In the genomic region with DNA sequence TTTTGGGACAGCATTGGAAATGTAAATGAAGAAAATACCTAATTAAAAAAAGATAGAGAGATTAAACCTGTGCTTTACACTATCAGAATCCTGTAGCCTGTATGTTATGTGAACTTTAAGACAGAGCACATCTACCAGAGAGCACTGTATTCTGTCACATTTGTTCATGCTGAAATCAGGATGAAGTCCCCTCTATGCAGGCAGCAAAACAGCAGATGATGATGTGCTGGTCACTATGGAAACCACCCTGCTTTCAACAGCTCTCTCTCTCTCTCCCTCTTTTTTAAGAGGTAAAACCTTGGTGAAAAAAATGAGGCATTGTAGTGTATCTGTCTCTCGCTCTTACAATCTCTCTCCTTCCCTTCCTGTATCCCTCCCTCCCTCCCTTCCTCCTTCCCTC, we compare ENCODE assay signal across 23 mouse cellular contexts.
DNase-seq lines count a peak whose midpoint lies in the region; ATAC-seq and TF ChIP-seq lines count a peak whose summit lies in the region.
"Had no signal": no experiment of that assay in that cellular context is flagged by ENCODE, and none has a peak within 500 bp of the region (broad histone marks: within the 10 kb centered on the region; RNA-seq: fewer than 3 reads in every experiment).

No protein-coding gene starts in this region.

- H3K27me3 ChIP-seq in forebrain, embryonic 13.5 days: no peaks in the 10 kb centered on the region
- no peaks in the 10 kb centered on the region for H3K27me3 ChIP-seq in forebrain, embryonic 10.5 days (ENCODE audit: poor library complexity, severe bottlenecking)
- no peaks in the 10 kb centered on the region for H3K27me3 ChIP-seq in hindbrain, postnatal 0 days (ENCODE audit: insufficient read depth, low read length)
- H3K27me3 ChIP-seq in hindbrain, embryonic 12.5 days: no peaks in the 10 kb centered on the region
- H3K27me3 ChIP-seq in midbrain, embryonic 14.5 days (ENCODE audit: control insufficient read depth, insufficient read depth, low read length): no peaks in the 10 kb centered on the region
- no peaks in the 10 kb centered on the region for H3K27me3 ChIP-seq in midbrain, embryonic 10.5 days (ENCODE audit: low read depth, poor library complexity, severe bottlenecking)
- no peaks in the 10 kb centered on the region for H3K27me3 ChIP-seq in midbrain, embryonic 16.5 days (ENCODE audit: control insufficient read depth, insufficient read depth, low read depth, low read length)
- H3K27me3 ChIP-seq: heart, embryonic 15.5 days; kidney, embryonic 15.5 days; megakaryocyte, embryonic 14.5 days had no signal

- peak; percentile 68 for ATAC-seq in forebrain, embryonic 13.5 days
- 0 out of 2 replicates have a peak, but pooled peaks have one; percentile 29 for ATAC-seq in hindbrain, postnatal 0 days
- ATAC-seq in hindbrain, embryonic 12.5 days (ENCODE audit: low FRiP score): no peak
- peak; percentile 28; the same call in 1 of the 2 replicates for ATAC-seq in midbrain, embryonic 14.5 days (ENCODE audit: low FRiP score, low TSS enrichment)
- peak; percentile 91 for ATAC-seq in midbrain, embryonic 16.5 days

- H3K9ac ChIP-seq in forebrain, embryonic 13.5 days: no peak overlapping the region
- H3K9ac ChIP-seq in hindbrain, postnatal 0 days (replicated peaks; ENCODE audit: low read length): no peak overlapping the region
- no peak overlapping the region for H3K9ac ChIP-seq in hindbrain, embryonic 12.5 days
- no peak overlapping the region for H3K9ac ChIP-seq in midbrain, embryonic 14.5 days (replicated peaks; ENCODE audit: low read length)
- H3K9ac ChIP-seq in midbrain, embryonic 16.5 days (ENCODE audit: low read depth, low read length): no peak overlapping the region
- H3K9ac ChIP-seq: heart, embryonic 15.5 days; kidney, embryonic 15.5 days; liver, embryonic 14.5 days; lung, embryonic 14.5 days had no signal

- H3K9me3 ChIP-seq in forebrain, embryonic 13.5 days (replicated peaks): no peaks in the 10 kb centered on the region
- H3K9me3 ChIP-seq in forebrain, embryonic 10.5 days: no peaks in the 10 kb centered on the region
- no peaks in the 10 kb centered on the region for H3K9me3 ChIP-seq in hindbrain, postnatal 0 days (ENCODE audit: low read length)
- H3K9me3 ChIP-seq in hindbrain, embryonic 12.5 days (replicated peaks): no peaks in the 10 kb centered on the region
- H3K9me3 ChIP-seq in midbrain, embryonic 14.5 days (ENCODE audit: control insufficient read depth, low read length): no peaks in the 10 kb centered on the region
- H3K9me3 ChIP-seq in midbrain, embryonic 10.5 days (replicated peaks): no peaks in the 10 kb centered on the region; the same call in 1 of the 2 replicates
- H3K9me3 ChIP-seq in midbrain, embryonic 16.5 days (replicated peaks; ENCODE audit: control insufficient read depth, low read length, poor library complexity, severe bottlenecking): no peaks in the 10 kb centered on the region
- H3K9me3 ChIP-seq: heart, embryonic 15.5 days; kidney, embryonic 15.5 days had no signal

- no peaks in the 10 kb centered on the region for H3K36me3 ChIP-seq in forebrain, embryonic 13.5 days (ENCODE audit: poor library complexity, severe bottlenecking)
- no peaks in the 10 kb centered on the region for H3K36me3 ChIP-seq in forebrain, embryonic 10.5 days (replicated peaks)
- no peaks in the 10 kb centered on the region for H3K36me3 ChIP-seq in hindbrain, postnatal 0 days (ENCODE audit: insufficient read depth, low read length)
- H3K36me3 ChIP-seq in hindbrain, embryonic 12.5 days: no peaks in the 10 kb centered on the region
- H3K36me3 ChIP-seq in midbrain, embryonic 14.5 days (ENCODE audit: control insufficient read depth, insufficient read depth, low read length): no peaks in the 10 kb centered on the region
- no peaks in the 10 kb centered on the region for H3K36me3 ChIP-seq in midbrain, embryonic 10.5 days
- no peaks in the 10 kb centered on the region for H3K36me3 ChIP-seq in midbrain, embryonic 16.5 days (ENCODE audit: control insufficient read depth, insufficient read depth, low read length)
- H3K36me3 ChIP-seq: heart, embryonic 15.5 days; kidney, embryonic 15.5 days had no signal

- no peak overlapping the region for H3K4me3 ChIP-seq in forebrain, embryonic 13.5 days
- no peak overlapping the region for H3K4me3 ChIP-seq in forebrain, embryonic 10.5 days
- no peak overlapping the region for H3K4me3 ChIP-seq in hindbrain, postnatal 0 days (ENCODE audit: low read length)
- no peak overlapping the region for H3K4me3 ChIP-seq in hindbrain, embryonic 12.5 days
- no peak overlapping the region for H3K4me3 ChIP-seq in midbrain, embryonic 14.5 days (replicated peaks; ENCODE audit: low read depth, low read length)
- no peak overlapping the region for H3K4me3 ChIP-seq in midbrain, embryonic 10.5 days
- H3K4me3 ChIP-seq in midbrain, embryonic 16.5 days (ENCODE audit: low read depth, low read length): no peak overlapping the region
- H3K4me3 ChIP-seq: gastrocnemius, adult 2 months; heart, embryonic 15.5 days; kidney, embryonic 15.5 days; megakaryocyte, embryonic 14.5 days had no signal

- no peak overlapping the region for H3K4me2 ChIP-seq in forebrain, embryonic 13.5 days
- no peak overlapping the region for H3K4me2 ChIP-seq in hindbrain, postnatal 0 days (ENCODE audit: low read depth, low read length)
- no peak overlapping the region for H3K4me2 ChIP-seq in hindbrain, embryonic 12.5 days (replicated peaks)
- no peak overlapping the region for H3K4me2 ChIP-seq in midbrain, embryonic 14.5 days (ENCODE audit: low read length)
- H3K4me2 ChIP-seq in midbrain, embryonic 16.5 days (ENCODE audit: low read length): no peak overlapping the region
- H3K4me2 ChIP-seq: heart, embryonic 15.5 days; kidney, embryonic 15.5 days; lung, embryonic 14.5 days had no signal

- WGBS in forebrain, embryonic 13.5 days: 69% methylated on average over 1 of the region's 1 CpGs
- 64% methylated on average over 1 of the region's 1 CpGs for WGBS in forebrain, embryonic 10.5 days
- 65% methylated on average over 1 of the region's 1 CpGs for WGBS in hindbrain, postnatal 0 days
- 68% methylated on average over 1 of the region's 1 CpGs for WGBS in hindbrain, embryonic 12.5 days
- 70% methylated on average over 1 of the region's 1 CpGs for WGBS in midbrain, embryonic 14.5 days
- WGBS in midbrain, embryonic 10.5 days: 88% methylated on average over 1 of the region's 1 CpGs
- 44% methylated on average over 1 of the region's 1 CpGs for WGBS in midbrain, embryonic 16.5 days

- no peaks in the 10 kb centered on the region for H3K4me1 ChIP-seq in forebrain, embryonic 13.5 days
- no peaks in the 10 kb centered on the region for H3K4me1 ChIP-seq in forebrain, embryonic 10.5 days
- no peaks in the 10 kb centered on the region for H3K4me1 ChIP-seq in hindbrain, postnatal 0 days (ENCODE audit: insufficient read depth, low read length)
- no peaks in the 10 kb centered on the region for H3K4me1 ChIP-seq in hindbrain, embryonic 12.5 days
- no peaks in the 10 kb centered on the region for H3K4me1 ChIP-seq in midbrain, embryonic 14.5 days (ENCODE audit: control insufficient read depth, insufficient read depth, low read length)
- H3K4me1 ChIP-seq in midbrain, embryonic 10.5 days: no peaks in the 10 kb centered on the region
- no peaks in the 10 kb centered on the region for H3K4me1 ChIP-seq in midbrain, embryonic 16.5 days (ENCODE audit: control insufficient read depth, insufficient read depth, low read length)
- H3K4me1 ChIP-seq: heart, embryonic 15.5 days; kidney, embryonic 15.5 days; megakaryocyte, embryonic 14.5 days had no signal

- TF ChIP-seq CTCF in hindbrain, postnatal 0 days (IDR thresholded peaks at IDR 0.05; ENCODE audit: low read depth): no peak

- H3K27ac ChIP-seq in forebrain, embryonic 13.5 days: no peak overlapping the region
- no peak overlapping the region for H3K27ac ChIP-seq in forebrain, embryonic 10.5 days
- H3K27ac ChIP-seq in hindbrain, postnatal 0 days: no peak overlapping the region
- no peak overlapping the region for H3K27ac ChIP-seq in hindbrain, embryonic 12.5 days
- H3K27ac ChIP-seq in midbrain, embryonic 14.5 days (replicated peaks; ENCODE audit: low read depth, low read length): no peak overlapping the region
- no peak overlapping the region for H3K27ac ChIP-seq in midbrain, embryonic 10.5 days (replicated peaks)
- no peak overlapping the region for H3K27ac ChIP-seq in midbrain, embryonic 16.5 days (ENCODE audit: low read length)
- H3K27ac ChIP-seq: gastrocnemius, adult 2 months; heart, embryonic 15.5 days; kidney, embryonic 15.5 days; liver, embryonic 14.5 days had no signal

- DNase-seq in forebrain, embryonic 10.5 days (ENCODE audit: extremely low spot score, low spot score): no peak
- no peak for DNase-seq in hindbrain, postnatal 0 days (ENCODE audit: low spot score)
- DNase-seq in midbrain, embryonic 14.5 days: peak; percentile 15
- no peak for DNase-seq in midbrain, embryonic 10.5 days (ENCODE audit: low spot score)
- DNase-seq in cerebellum, postnatal 14 days: no peak
- DNase-seq: adrenal gland, postnatal 10 days; cerebellum, adult 11 months; cerebellum, postnatal 10 days; gastrocnemius, adult 2 months; heart, postnatal 36 days; kidney, adult 11 months; kidney, postnatal 4 days; lung, embryonic 14.5 days; retina, postnatal 1 day; right cerebral cortex, postnatal 4 days; thymus, postnatal 14 days had no signal
